In genomic region chr17:28691687-28692340, GRCm38 (mm10) we compare ENCODE assay signal across 7 mouse cellular contexts. TPM values are rescaled to one million over a fixed set of nuclear protein-coding genes. Genes with fewer than 3 reads are reported as not detected.
DNase-seq lines count a peak whose midpoint lies in the region; ATAC-seq and TF ChIP-seq lines count a peak whose summit lies in the region.

No protein-coding gene starts in this region.

- H3K4me1 ChIP-seq in G1E (ENCODE audit: insufficient read depth, low read depth, low read length): peaks cover 54% of the 10 kb centered on the region
- peaks cover 37% of the 10 kb centered on the region for H3K4me1 ChIP-seq in embryonic facial prominence, embryonic 12.5 days
- peaks cover 11 to 31% of the 10 kb centered on the region in 2 experiments for H3K4me1 ChIP-seq in heart, embryonic 14.5 days (ENCODE audit: control insufficient read depth in 2 of 2, insufficient read depth in 2 of 2, low read length in 2 of 2)

- peak overlapping the region; percentile 97 for H3K9ac ChIP-seq in embryonic facial prominence, embryonic 12.5 days
- peak overlapping the region; percentile 93 for H3K9ac ChIP-seq in heart, embryonic 14.5 days (ENCODE audit: low read length)

- H3K27me3 ChIP-seq in G1E (ENCODE audit: insufficient read depth, low read length): no peaks in the 10 kb centered on the region
- peaks cover 13% of the 10 kb centered on the region; the same call in 1 of the 2 replicates for H3K27me3 ChIP-seq in embryonic facial prominence, embryonic 12.5 days
- H3K27me3 ChIP-seq in heart, embryonic 14.5 days (ENCODE audit: control insufficient read depth, insufficient read depth, low read length): peaks cover 5% of the 10 kb centered on the region; the same call in 1 of the 2 replicates

- DNase-seq in G1E (ENCODE audit: low spot score): peak; percentile 40
- DNase-seq in adrenal gland, postnatal 10 days: peak; percentile 75
- DNase-seq in kidney, postnatal 14 days: peak; percentile 75
- DNase-seq in mesoderm, embryonic 11.5 days (ENCODE audit: low read depth, low spot score): peak; percentile 50
- peak; percentile 49 to 56 for DNase-seq in spleen, adult 18-20 months

- peaks cover 30% of the 10 kb centered on the region for H3K36me3 ChIP-seq in G1E (replicated peaks)
- no peaks in the 10 kb centered on the region for H3K36me3 ChIP-seq in embryonic facial prominence, embryonic 12.5 days
- H3K36me3 ChIP-seq in heart, embryonic 14.5 days (ENCODE audit: control insufficient read depth, insufficient read depth, low read length): no peaks in the 10 kb centered on the region

- peak overlapping the region; percentile 68 for H3K4me2 ChIP-seq in embryonic facial prominence, embryonic 12.5 days (replicated peaks)
- H3K4me2 ChIP-seq in heart, embryonic 14.5 days (ENCODE audit: low read length): peak overlapping the region; percentile 66

- peak overlapping the region; percentile 97 for H3K27ac ChIP-seq in embryonic facial prominence, embryonic 12.5 days
- peak overlapping the region; percentile 85 to 93 for H3K27ac ChIP-seq in heart, embryonic 14.5 days (replicated peaks in 1 of 2; ENCODE audit: control insufficient read depth in 1 of 2, insufficient read depth in 1 of 2, low read depth in 2 of 2, low read length in 2 of 2)

- H3K9me3 ChIP-seq in G1E (replicated peaks): no peaks in the 10 kb centered on the region
- no peaks in the 10 kb centered on the region for H3K9me3 ChIP-seq in embryonic facial prominence, embryonic 12.5 days
- no peaks in the 10 kb centered on the region for H3K9me3 ChIP-seq in heart, embryonic 14.5 days (ENCODE audit: control insufficient read depth, low read length)

- under 1% methylated on average over 49 of the region's 53 CpGs for WGBS in embryonic facial prominence, embryonic 12.5 days
- WGBS in heart, embryonic 14.5 days: under 1% methylated on average over 50 of the region's 53 CpGs

- no peak for TF ChIP-seq CTCF in G1E (IDR thresholded peaks at IDR 0.05; ENCODE audit: low read depth, low read length)

- ATAC-seq in G1E (ENCODE audit: extremely low read depth, insufficient number of reproducible peaks, low FRiP score, poor library complexity, severe bottlenecking): no peak
- ATAC-seq in embryonic facial prominence, embryonic 12.5 days (ENCODE audit: insufficient number of reproducible peaks, insufficient read depth, low FRiP score, low TSS enrichment): peak; percentile 36
- ATAC-seq in heart, embryonic 14.5 days (ENCODE audit: insufficient number of reproducible peaks, insufficient read depth, low FRiP score, low read depth): peak; percentile 42

- H3K4me3 ChIP-seq in G1E (ENCODE audit: low read depth, low read length): peak overlapping the region; percentile 100
- peak overlapping the region; percentile 86 for H3K4me3 ChIP-seq in embryonic facial prominence, embryonic 12.5 days
- peak overlapping the region; percentile 90 to 96 for H3K4me3 ChIP-seq in heart, embryonic 14.5 days (ENCODE audit: control insufficient read depth in 1 of 2, insufficient read depth in 1 of 2, low read depth in 1 of 2, low read length in 2 of 2)

RNA-seq across cellular contexts. Expression of gene Mapk14, which starts 0.7 kb away (rescaled TPM):
- total RNA-seq in G1E (2014; fragmentation: Nextera tagmentation) (61.3 and 72.1 TPM in 2 replicates), G1E (2017) (67.4 and 73.2 TPM in 2 replicates)
- polyA plus RNA-seq in G1E (2012): 55.9 and 79.6 TPM in 2 replicates
- 10 to 100 TPM; 63.6 to 74.4 TPM for total RNA-seq in adrenal gland, postnatal 10 days (2021)
- 48.8 and 52.4 TPM in 2 replicates for polyA plus RNA-seq in embryonic facial prominence, embryonic 12.5 days (2016; fragmentation: Nextera tagmentation; extraction: Ambion mirVana)
- polyA plus RNA-seq in heart, embryonic 14.5 days (2014; fragmentation: Nextera tagmentation; extraction: Ambion mirVana): 37.6 and 38.3 TPM in 2 replicates

RNA-seq across cellular contexts. Expression of gene Slc26a8, which starts 1.8 kb away (rescaled TPM):
- total RNA-seq in G1E (2014; fragmentation: Nextera tagmentation) (2.5 and 3.2 TPM in 2 replicates), G1E (2017) (0.22 and 1.1 TPM in 2 replicates)
- polyA plus RNA-seq in G1E (2012): 0.10 and 0.24 TPM in 2 replicates
- total RNA-seq in adrenal gland, postnatal 10 days (2021): 1 to 10 TPM; 1.4 to 4.7 TPM
- polyA plus RNA-seq in embryonic facial prominence, embryonic 12.5 days (2016; fragmentation: Nextera tagmentation; extraction: Ambion mirVana): 0.17 and 0.73 TPM in 2 replicates
- 0.34 and 0.51 TPM in 2 replicates for polyA plus RNA-seq in heart, embryonic 14.5 days (2014; fragmentation: Nextera tagmentation; extraction: Ambion mirVana)

RNA-seq across cellular contexts. Expression of gene AC170998.1, which starts 34.1 kb away (rescaled TPM):
- total RNA-seq in G1E (2014; fragmentation: Nextera tagmentation): 5.0 and 5.6 TPM in 2 replicates
- 1.3 and 2.8 TPM in 2 replicates for total RNA-seq in G1E (2017)
- not detected in 2 replicates for polyA plus RNA-seq in G1E (2012)
- 1 to 10 TPM in 1 of 2 experiments, under 1 TPM in 1; 0.78 to 1.7 TPM for total RNA-seq in adrenal gland, postnatal 10 days (2021)
- 3.5 and 5.3 TPM in 2 replicates for polyA plus RNA-seq in embryonic facial prominence, embryonic 12.5 days (2016; fragmentation: Nextera tagmentation; extraction: Ambion mirVana)
- polyA plus RNA-seq in heart, embryonic 14.5 days (2014; fragmentation: Nextera tagmentation; extraction: Ambion mirVana): 2.2 and 2.5 TPM in 2 replicates
